ENCODE assay signal across 7 mouse cellular contexts in the genomic region with DNA sequence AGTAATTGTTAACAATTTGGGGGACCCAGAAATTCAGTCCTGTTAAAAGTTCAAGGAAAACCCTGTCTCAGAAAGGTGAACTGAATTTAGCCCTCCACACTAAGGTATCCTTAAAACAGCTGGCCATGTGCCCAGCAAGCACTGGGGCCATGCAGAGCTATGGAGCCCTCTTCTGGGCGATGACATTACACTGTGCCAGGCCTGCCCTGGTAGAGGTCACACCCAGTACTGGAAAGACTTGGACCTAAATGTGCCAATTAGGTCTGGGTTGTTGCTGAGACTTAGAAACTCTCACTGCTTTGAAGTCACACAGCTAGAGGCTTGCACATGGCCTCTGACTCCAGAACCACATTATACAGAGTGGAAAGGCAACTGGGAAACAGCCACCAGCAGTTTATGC. TPM values are rescaled to one million over a fixed set of nuclear protein-coding genes. Genes with fewer than 3 reads are reported as not detected.
DNase-seq lines count a peak whose midpoint lies in the region; ATAC-seq and TF ChIP-seq lines count a peak whose summit lies in the region.

No protein-coding gene starts in this region.

- no peak overlapping the region for H3K9ac ChIP-seq in midbrain, postnatal 0 days (replicated peaks; ENCODE audit: low read length, poor library complexity, severe bottlenecking)

- no peaks in the 10 kb centered on the region for H3K36me3 ChIP-seq in midbrain, postnatal 0 days (ENCODE audit: insufficient read depth, low read length)

- TF ChIP-seq CTCF in layer of hippocampus, adult 2 months (conservative IDR thresholded peaks at IDR 0.05), result peak; percentile 72
- peak; percentile 69 for TF ChIP-seq CTCF in midbrain, postnatal 0 days (IDR thresholded peaks at IDR 0.05)

- 55% methylated on average over 1 of the region's 1 CpGs for WGBS in midbrain, postnatal 0 days

- H3K4me1 ChIP-seq in midbrain, postnatal 0 days (ENCODE audit: insufficient read depth, low read length), result no peaks in the 10 kb centered on the region

- no peaks in the 10 kb centered on the region for H3K9me3 ChIP-seq in midbrain, postnatal 0 days (ENCODE audit: low read length)

- H3K27me3 ChIP-seq in midbrain, postnatal 0 days (ENCODE audit: insufficient read depth, low read length), result no peaks in the 10 kb centered on the region

- no peak overlapping the region for H3K27ac ChIP-seq in layer of hippocampus, adult 2 months
- no peak overlapping the region for H3K27ac ChIP-seq in midbrain, postnatal 0 days (ENCODE audit: low read depth, low read length)

- no peak overlapping the region for H3K4me3 ChIP-seq in layer of hippocampus, adult 2 months
- H3K4me3 ChIP-seq in midbrain, postnatal 0 days (ENCODE audit: low read depth, low read length), result no peak overlapping the region

- intact Hi-C loops in heart, postnatal 10 days (cut with DNase I), result loop anchor here (1.0 to 10.0 kb wide), 2 partner anchors 192 to 477 kb away; no protein-coding TSS in a partner anchor

- peak; percentile 52; the same call in 1 of the 2 replicates for ATAC-seq in midbrain, postnatal 0 days (ENCODE audit: low FRiP score)

- DNase-seq in layer of hippocampus, adult 2 months (ENCODE audit: low spot score in 2 of 2), result peak in 1 of 2 experiments; percentile 37
- no peak for DNase-seq in layer of hippocampus, adult 9-10 months (ENCODE audit: low spot score)
- peak; percentile 33 for DNase-seq in Muller cell, postnatal 12 days (ENCODE audit: inconsistent ontology term)
- peak; percentile 38 for DNase-seq in adrenal gland, postnatal 25 days
- DNase-seq in heart, postnatal 10 days, result peak; percentile 68 to 71
- DNase-seq in midbrain, postnatal 0 days (ENCODE audit: low spot score), result peak; percentile 69
- no peak for DNase-seq in thymus, postnatal 0 days (ENCODE audit: low spot score)

- no peak overlapping the region for H3K4me2 ChIP-seq in midbrain, postnatal 0 days (ENCODE audit: low read depth, low read length, poor library complexity, severe bottlenecking)

RNA-seq across cellular contexts. Expression of a gene that starts 45.2 kb away (rescaled TPM):
- total RNA-seq in layer of hippocampus, adult 2 months (2021), result 10 to 100 TPM; 12.5 to 12.9 TPM
- total RNA-seq in adrenal gland, postnatal 25 days (2021), result 18.5 and 22.0 TPM in 2 replicates
- total RNA-seq in heart, postnatal 10 days (2021), result 10 to 100 TPM; 13.0 to 13.3 TPM
- 23.0 and 28.7 TPM in 2 replicates for total RNA-seq in midbrain, postnatal 0 days (2014; rRNA removed)
- 16.5 TPM in 2 replicates for polyA plus RNA-seq in midbrain, postnatal 0 days (2015; fragmentation: Nextera tagmentation; extraction: Ambion mirVana)
- polyA plus RNA-seq in thymus, postnatal 0 days (2015; fragmentation: Nextera tagmentation; extraction: Ambion mirVana), result 36.6 and 41.1 TPM in 2 replicates

Comparison
In these comparisons a context has a peak if more than half of its experiments do, and no peak if none do; other contexts are left out.
1. DNase-seq: peak in Muller cell, postnatal 12 days (single experiment), adrenal gland, postnatal 25 days (single experiment), heart, postnatal 10 days (2 of 2) and midbrain, postnatal 0 days (single experiment); none in layer of hippocampus, adult 9-10 months (single experiment) and thymus, postnatal 0 days (single experiment).